Mouse (Mus musculus) forebrain, postnatal 0 days (tissue): ENCODE results near the gene Pld5. TPM values are rescaled to one million over a fixed set of nuclear protein-coding genes. Genes with fewer than 3 reads are reported as not detected.

ENCODE experiments used
- ATAC-seq: fragments of 200-750 bp; cut with Nextera tagmentation; 2 replicates; pipeline ENCODE4 v1.8.0; 2017; ENCODE audit warnings: mild to moderate bottlenecking, moderate library complexity
- DNase-seq: peaks from one replicate; pipeline ENCODE4 v3.0.0-alpha.2; 2015
- H3K27ac ChIP-seq: fragments of 300-500 bp; sonication (generic); 2 replicates; pipeline ENCODE4 v1.5.1; 2014; ENCODE audit warnings: low read depth, mild to moderate bottlenecking, antibody characterized with exemption, low read length, moderate library complexity, mixed read lengths
- H3K27me3 ChIP-seq: fragments of 300-500 bp; sonication (generic); 2 replicates; pipeline ENCODE4 v1.6.1; 2014; ENCODE audit warnings: mild to moderate bottlenecking, low read length, mixed read lengths; ENCODE audit not compliant: insufficient read depth
- H3K36me3 ChIP-seq: fragments of 300-500 bp; sonication (generic); 2 replicates; pipeline ENCODE4 v1.6.1; 2014; ENCODE audit warnings: mild to moderate bottlenecking, moderate library complexity; ENCODE audit not compliant: insufficient read depth
- H3K4me1 ChIP-seq: fragments of 300-500 bp; sonication (generic); 2 replicates; pipeline ENCODE4 v1.6.1; 2014; ENCODE audit warnings: antibody characterized with exemption; ENCODE audit not compliant: insufficient read depth
- H3K4me2 ChIP-seq: fragments of 300-500 bp; sonication (generic); 2 replicates; pipeline ENCODE4 v1.6.1; 2014; ENCODE audit warnings: low read depth, mild to moderate bottlenecking, moderate library complexity
- H3K4me3 ChIP-seq: fragments of 300-500 bp; sonication (generic); 2 replicates; pipeline ENCODE4 v1.5.1; 2014; ENCODE audit warnings: low read depth, low read length, mixed read lengths
- H3K9ac ChIP-seq: fragments of 300-500 bp; sonication (generic); 2 replicates; pipeline ENCODE4 v1.6.1; 2014; ENCODE audit warnings: mild to moderate bottlenecking
- H3K9me3 ChIP-seq: fragments of 300-500 bp; sonication (generic); 2 replicates; pipeline ENCODE4 v1.6.1; 2016; ENCODE audit warnings: low read length
- CTCF ChIP-seq: sonication (generic); IDR thresholded peaks from 2 replicates; pipeline ENCODE4 v1.5.1; 2016; ENCODE audit warnings: antibody characterized with exemption, control low read depth, low read depth
- WGBS: fragments of 180-500 bp; shearing (Covaris S2); extraction: QIAGEN DNeasy Blood & Tissue Kit; methylation state at CpG from one replicate; pipeline ENCODE4 v1.1.7; 2014; 5-methylcytosine and 5-hydroxymethylcytosine counted together
- polyA plus RNA-seq: library from polyadenylated mRNA; unstranded; fragments of >200 nt; fragmentation: Nextera tagmentation; extraction: Ambion mirVana; gene quantifications from 2 replicates; pipeline ENCODE4 v1.2.1, GENCODE M21; 2015
- total RNA-seq: library from RNA; depleted of rRNA; stranded (reverse); fragments of >200 nt; gene quantifications from 2 replicates; pipeline ENCODE4 v1.2.3, GENCODE M21; 2014

Pld5 gene
- total and polyA plus RNA-seq, 2 experiments from 2014 or later = 1.7 to 2.9 TPM

DNA sequence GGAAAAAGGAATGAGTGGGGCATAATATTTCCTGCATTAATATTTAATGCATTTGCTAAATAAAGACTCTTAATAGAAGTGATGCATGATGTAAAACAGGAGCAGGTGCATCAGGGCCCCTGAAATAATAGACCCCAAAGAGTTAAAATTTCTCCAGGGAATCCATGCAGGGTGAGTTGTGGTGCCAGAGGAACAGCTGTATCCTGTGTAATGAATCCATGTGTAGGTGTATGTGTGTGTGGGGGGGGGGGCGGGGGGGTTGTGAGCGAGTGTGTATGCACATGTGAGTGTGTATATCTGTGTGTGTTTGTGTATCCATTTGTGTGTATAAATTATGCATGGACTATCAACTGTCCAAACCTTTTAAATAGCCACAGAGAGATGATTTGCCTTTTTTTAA lies 194.1 kb downstream of the Pld5 start:
- ATAC-seq (no peak), DNase-seq (no peak)
- Histone ChIP-seq H3K4me3 (no peak overlapping the region), H3K36me3 (no peaks in the 10 kb centered on the region), H3K27ac (no peak overlapping the region), H3K4me2 (no peak overlapping the region), H3K9ac (no peak overlapping the region), H3K27me3 (no peaks in the 10 kb centered on the region), H3K4me1 (no peaks in the 10 kb centered on the region), H3K9me3 (no peaks in the 10 kb centered on the region)
- no peak for TF ChIP-seq CTCF
- WGBS = 75% methylated on average over 2 of the region's 2 CpGs

DNA sequence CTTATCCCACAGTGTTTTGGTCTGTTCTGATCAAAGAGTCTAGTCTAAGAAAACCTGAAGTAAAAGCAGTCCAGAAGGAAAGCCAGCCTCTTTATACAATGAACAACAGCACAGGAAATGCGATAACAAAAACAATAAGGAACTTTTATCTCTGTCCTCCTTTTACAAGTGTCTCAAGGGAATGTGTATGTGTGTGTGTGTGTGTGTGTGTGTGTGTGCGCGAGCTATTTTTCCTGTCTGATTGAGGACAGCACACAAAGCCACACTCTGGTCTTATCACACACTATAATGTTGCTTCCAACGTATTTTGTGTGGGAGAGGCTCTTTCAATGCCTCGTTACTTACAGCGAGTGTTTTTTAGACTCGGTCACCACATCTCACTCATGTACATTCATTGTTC lies 196.7 kb downstream of the Pld5 start:
- no peak overlapping the region for H3K4me3 ChIP-seq
- no peak overlapping the region for H3K9ac ChIP-seq
- WGBS = 70% methylated on average over 7 of the region's 7 CpGs
- ATAC-seq = no peak
- no peak for DNase-seq
- H3K4me2 ChIP-seq = no peak overlapping the region
- H3K4me1 ChIP-seq = peaks cover 8% of the 10 kb centered on the region; the same call in 1 of the 2 replicates
- no peaks in the 10 kb centered on the region for H3K9me3 ChIP-seq
- no peak for TF ChIP-seq CTCF
- H3K36me3 ChIP-seq = no peaks in the 10 kb centered on the region
- H3K27ac ChIP-seq = no peak overlapping the region
- no peaks in the 10 kb centered on the region for H3K27me3 ChIP-seq

DNA sequence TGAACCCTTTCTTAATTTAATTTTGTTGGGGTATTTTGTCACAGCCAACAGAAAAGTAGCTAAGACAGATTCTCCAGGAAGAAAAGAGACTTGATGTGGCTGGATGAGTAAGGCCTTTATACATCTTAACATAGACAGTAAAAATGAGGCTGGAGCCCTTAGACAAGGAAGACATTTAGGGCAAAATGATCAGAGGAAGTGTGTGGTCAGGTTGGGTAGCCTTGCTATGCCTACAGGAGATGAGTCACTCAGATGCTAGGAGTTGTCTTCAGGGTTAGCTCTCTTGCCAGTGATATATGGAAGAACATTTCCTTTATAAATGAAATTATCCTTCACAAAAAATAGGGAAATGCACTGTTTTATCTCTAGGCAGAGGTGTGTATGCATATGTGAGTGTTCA lies 198.3 kb downstream of the Pld5 start:
- no peak for ATAC-seq
- TF ChIP-seq CTCF = no peak
- H3K27ac ChIP-seq = no peak overlapping the region
- H3K4me2 ChIP-seq = no peak overlapping the region
- H3K9ac ChIP-seq = no peak overlapping the region
- no peaks in the 10 kb centered on the region for H3K36me3 ChIP-seq
- H3K4me1 ChIP-seq = peaks cover 8% of the 10 kb centered on the region; the same call in 1 of the 2 replicates
- no peak overlapping the region for H3K4me3 ChIP-seq
- DNase-seq = no peak
- H3K9me3 ChIP-seq = no peaks in the 10 kb centered on the region
- H3K27me3 ChIP-seq = no peaks in the 10 kb centered on the region

DNA sequence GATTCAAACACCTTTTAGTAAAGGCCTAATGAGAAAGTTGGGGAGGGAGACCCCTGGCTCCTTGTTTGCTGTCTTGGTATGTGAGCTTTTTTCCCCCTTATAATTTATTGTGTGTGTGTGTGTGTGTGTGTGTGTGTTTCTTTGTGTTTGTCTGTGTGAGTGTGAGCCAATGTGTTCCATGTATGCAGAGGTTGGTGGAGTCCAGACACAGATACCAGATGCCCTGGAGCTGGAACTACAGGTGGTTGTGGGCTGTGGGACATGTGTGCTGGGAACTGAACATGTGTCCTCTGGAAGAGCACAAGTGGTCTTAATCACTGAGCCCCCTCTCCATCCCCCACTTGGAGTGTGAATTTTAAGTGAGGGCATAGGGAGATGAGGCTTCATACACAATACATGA lies 199.3 kb downstream of the Pld5 start:
- H3K36me3 ChIP-seq = no peaks in the 10 kb centered on the region
- ATAC-seq (no peak), DNase-seq (no peak)
- no peak overlapping the region for H3K4me3 ChIP-seq
- no peaks in the 10 kb centered on the region for H3K9me3 ChIP-seq
- no peak overlapping the region for H3K9ac ChIP-seq
- H3K4me2 ChIP-seq = no peak overlapping the region
- TF ChIP-seq CTCF = no peak
- no peak overlapping the region for H3K27ac ChIP-seq
- H3K27me3 ChIP-seq = no peaks in the 10 kb centered on the region
- peaks cover 8% of the 10 kb centered on the region; the same call in 1 of the 2 replicates for H3K4me1 ChIP-seq

DNA sequence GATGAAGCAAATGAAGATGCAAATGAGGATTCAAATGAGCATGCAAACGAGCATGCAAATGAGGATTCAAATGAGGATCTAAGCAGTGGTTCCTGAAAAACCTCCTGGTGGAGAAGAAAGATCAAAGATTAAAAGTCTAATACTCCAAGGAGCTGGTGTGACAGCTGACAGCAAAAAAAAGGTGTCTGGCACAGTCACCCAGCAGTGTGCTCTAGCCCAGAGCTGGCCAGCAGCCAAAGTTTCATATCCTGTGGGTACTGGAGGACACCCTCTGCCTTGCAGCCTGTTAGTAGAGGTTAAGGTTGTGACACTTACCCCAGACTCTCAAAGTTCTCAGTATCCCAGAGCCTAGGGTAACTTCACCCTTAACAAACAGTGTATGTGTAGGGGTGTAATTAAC lies 199.7 kb downstream of the Pld5 start:
- no peak overlapping the region for H3K9ac ChIP-seq
- H3K4me1 ChIP-seq = peaks cover 8% of the 10 kb centered on the region; the same call in 1 of the 2 replicates
- ATAC-seq (peak; percentile 76), DNase-seq (peak; percentile 39)
- TF ChIP-seq CTCF = no peak
- WGBS = 15% methylated on average over 1 of the region's 1 CpGs
- H3K27me3 ChIP-seq = no peaks in the 10 kb centered on the region
- H3K4me2 ChIP-seq = no peak overlapping the region
- no peaks in the 10 kb centered on the region for H3K36me3 ChIP-seq
- H3K9me3 ChIP-seq = no peaks in the 10 kb centered on the region
- no peak overlapping the region for H3K27ac ChIP-seq
- no peak overlapping the region for H3K4me3 ChIP-seq

DNA sequence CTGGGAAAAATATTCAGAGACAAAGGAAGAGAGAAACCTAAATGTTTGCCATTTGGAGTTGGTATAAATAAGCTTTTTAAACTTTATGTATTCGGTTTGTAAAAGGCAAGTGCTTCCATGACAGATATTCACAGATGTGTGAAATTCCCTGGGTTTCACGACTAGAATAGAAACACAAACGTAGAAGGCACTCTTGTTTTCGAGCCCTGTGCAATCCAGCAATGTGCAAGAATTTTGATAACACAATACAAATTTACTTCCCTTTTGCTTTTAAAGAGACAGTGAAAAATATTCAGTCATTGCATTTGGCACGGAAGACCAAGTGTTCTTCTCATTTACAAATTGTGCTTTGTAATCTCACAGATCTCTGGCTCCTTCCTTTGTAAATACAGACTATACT lies 200.6 kb downstream of the Pld5 start:
- WGBS = 33% methylated on average over 5 of the region's 5 CpGs
- Histone ChIP-seq H3K9ac (no peak overlapping the region), H3K4me2 (no peak overlapping the region), H3K36me3 (no peaks in the 10 kb centered on the region), H3K4me1 (peaks cover 8% of the 10 kb centered on the region; the same call in 1 of the 2 replicates), H3K9me3 (no peaks in the 10 kb centered on the region), H3K27me3 (no peaks in the 10 kb centered on the region), H3K27ac (no peak overlapping the region), H3K4me3 (no peak overlapping the region)
- no peak for TF ChIP-seq CTCF
- DNase-seq (peak; percentile 6), ATAC-seq (no peak)

DNA sequence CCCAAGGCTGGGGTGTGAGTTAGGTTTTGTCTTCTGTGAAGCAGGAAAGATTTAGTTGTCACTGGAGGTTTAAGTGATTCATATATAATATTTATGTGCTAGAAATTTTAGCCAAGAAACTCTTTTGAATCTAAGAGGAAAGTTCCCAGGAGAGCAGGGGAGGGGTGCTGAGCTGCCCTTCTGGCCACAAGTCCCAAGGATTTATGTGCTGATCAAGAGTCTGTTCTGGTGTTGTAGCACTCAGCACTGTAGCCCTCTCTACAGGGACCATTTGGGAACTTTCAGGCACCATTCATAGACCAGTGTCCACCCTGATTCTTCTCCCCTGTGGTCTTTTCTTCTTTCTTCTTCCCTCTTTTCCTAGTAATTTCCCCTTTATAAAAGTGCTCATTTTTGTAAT lies 209.8 kb downstream of the Pld5 start:
- H3K9ac ChIP-seq = no peak overlapping the region
- H3K27ac ChIP-seq = no peak overlapping the region
- no peak for TF ChIP-seq CTCF
- H3K4me3 ChIP-seq = no peak overlapping the region
- no peaks in the 10 kb centered on the region for H3K4me1 ChIP-seq
- H3K36me3 ChIP-seq = no peaks in the 10 kb centered on the region
- ATAC-seq (no peak), DNase-seq (no peak)
- H3K27me3 ChIP-seq = no peaks in the 10 kb centered on the region
- no peak overlapping the region for H3K4me2 ChIP-seq
- H3K9me3 ChIP-seq = no peaks in the 10 kb centered on the region

DNA sequence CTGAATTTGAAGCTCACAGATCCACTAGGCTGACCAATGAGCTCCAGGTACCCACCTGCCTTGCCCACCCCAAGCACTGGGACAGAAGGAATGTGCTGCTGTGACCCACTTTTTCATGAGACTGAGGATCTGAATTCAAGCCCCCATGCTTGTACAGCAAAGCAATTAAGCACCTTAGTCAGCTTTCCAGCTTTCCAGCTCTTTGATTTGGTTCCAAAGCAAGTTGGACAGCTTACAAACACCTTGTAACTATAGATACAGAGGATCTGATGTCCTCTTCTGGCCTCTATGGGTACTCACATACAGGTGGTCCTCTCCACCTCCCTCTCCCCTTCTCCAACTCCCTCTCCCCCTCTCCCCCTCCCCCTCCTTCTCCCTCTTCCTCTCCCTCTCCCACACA lies 210.6 kb downstream of the Pld5 start:
- TF ChIP-seq CTCF = no peak
- H3K27ac ChIP-seq = no peak overlapping the region
- no peaks in the 10 kb centered on the region for H3K27me3 ChIP-seq
- no peaks in the 10 kb centered on the region for H3K9me3 ChIP-seq
- H3K4me3 ChIP-seq = no peak overlapping the region
- H3K9ac ChIP-seq = no peak overlapping the region
- H3K36me3 ChIP-seq = no peaks in the 10 kb centered on the region
- no peak overlapping the region for H3K4me2 ChIP-seq
- no peaks in the 10 kb centered on the region for H3K4me1 ChIP-seq
- no peak for ATAC-seq
- DNase-seq = no peak
